Mouse (Mus musculus): ENCODE data around the gene Smdt1. TPM values are rescaled to one million over a fixed set of nuclear protein-coding genes. Genes with fewer than 3 reads are reported as not detected.

The Smdt1 gene
- 137 and 141 TPM in 2 replicates for total RNA-seq (2014; rRNA removed)
- 165 and 186 TPM in 2 replicates for polyA plus RNA-seq (2012; rRNA removed)

DNA sequence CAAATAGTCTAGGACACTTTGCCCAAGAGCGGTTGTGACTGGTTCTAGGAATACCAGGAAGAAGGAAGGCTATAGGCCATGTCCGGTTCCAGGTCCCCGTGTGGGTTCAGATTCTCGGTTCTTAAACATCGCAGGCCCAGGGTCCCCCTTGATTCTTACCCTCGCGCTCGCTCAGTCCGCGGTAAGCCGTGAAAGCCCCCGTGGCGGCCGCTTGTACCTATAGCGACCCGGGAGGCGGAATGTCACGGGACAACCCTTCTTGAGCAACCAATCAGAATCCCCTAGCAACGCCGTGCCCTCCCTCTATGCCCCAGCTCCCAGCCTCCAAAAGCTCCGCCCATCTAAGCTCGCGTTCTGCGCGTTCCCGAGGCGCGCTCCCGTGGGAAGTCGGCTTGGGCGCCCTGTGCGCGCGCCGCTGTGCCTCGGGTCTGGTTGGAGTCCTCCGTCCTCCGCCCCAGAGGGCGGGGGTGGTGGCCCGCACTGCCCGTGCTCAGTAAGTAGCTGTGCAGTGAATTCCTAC, at the start of gene Smdt1, which contains the start of the genes Naga and Pheta2:
Smdt1 (plus strand) TSS at position 367 of the 520 bp plus-strand sequence.
Naga (minus strand) TSS at position 333 of the 520 bp plus-strand sequence.
Pheta2 (plus strand) TSS at position 350 of the 520 bp plus-strand sequence.
- Histone ChIP-seq H3K36me3 (ENCODE audit: control insufficient read depth, insufficient read depth, low read length) (peaks cover 3% of the 10 kb centered on the region; the same call in 1 of the 2 replicates), H3K27me3 (ENCODE audit: control insufficient read depth, insufficient read depth, low read length) (no peaks in the 10 kb centered on the region), H3K79me2 (ENCODE audit: control insufficient read depth, insufficient read depth, low read length) (no peaks in the 10 kb centered on the region), H3K27ac (replicated peaks; ENCODE audit: insufficient read depth, low read depth, low read length) (peak within 1 kb of the TSS; percentile 30), H3K4me3 (ENCODE audit: insufficient read depth, low read depth, low read length) (peak within 1 kb of the TSS; percentile 63), H3K9ac (ENCODE audit: low read depth, low read length) (peak within 1 kb of the TSS; percentile 74), H3K4me1 (ENCODE audit: control insufficient read depth, insufficient read depth, low read length) (peaks cover 4% of the 10 kb centered on the region; the same call in 1 of the 2 replicates)
- TF ChIP-seq CTCF (IDR thresholded peaks at IDR 0.05; ENCODE audit: low read depth, low read length) (no peak), POLR2A (IDR thresholded peaks at IDR 0.05; ENCODE audit: extremely low read depth, insufficient read depth, low read length) (0 out of 2 replicates have a peak, but pooled peaks have one; percentile 37)
- DNase-seq (ENCODE audit: extremely low read depth, low read depth, low spot score): peak; percentile 90
- WGBS: under 1% methylated on average over 41 of the region's 41 CpGs

GRCm38 (mm10) chr15:82290252-82290651, 48.5 kb upstream of the Smdt1 start:
- no peaks in the 10 kb centered on the region for H3K27me3 ChIP-seq (ENCODE audit: control insufficient read depth, insufficient read depth, low read length)
- H3K27ac ChIP-seq (replicated peaks; ENCODE audit: insufficient read depth, low read depth, low read length): no peak overlapping the region
- H3K9ac ChIP-seq (ENCODE audit: low read depth, low read length): no peak overlapping the region
- no peaks in the 10 kb centered on the region for H3K4me1 ChIP-seq (ENCODE audit: control insufficient read depth, insufficient read depth, low read length)
- H3K79me2 ChIP-seq (ENCODE audit: control insufficient read depth, insufficient read depth, low read length): no peaks in the 10 kb centered on the region
- no peaks in the 10 kb centered on the region for H3K36me3 ChIP-seq (ENCODE audit: control insufficient read depth, insufficient read depth, low read length)
- TF ChIP-seq POLR2A (IDR thresholded peaks at IDR 0.05; ENCODE audit: extremely low read depth, insufficient read depth, low read length) (no peak), CTCF (IDR thresholded peaks at IDR 0.05; ENCODE audit: low read depth, low read length) (no peak)
- 48% methylated on average over 7 of the region's 7 CpGs for WGBS
- H3K4me3 ChIP-seq (ENCODE audit: insufficient read depth, low read depth, low read length): no peak overlapping the region
- no peak for DNase-seq (ENCODE audit: extremely low read depth, low read depth, low spot score)

DNA sequence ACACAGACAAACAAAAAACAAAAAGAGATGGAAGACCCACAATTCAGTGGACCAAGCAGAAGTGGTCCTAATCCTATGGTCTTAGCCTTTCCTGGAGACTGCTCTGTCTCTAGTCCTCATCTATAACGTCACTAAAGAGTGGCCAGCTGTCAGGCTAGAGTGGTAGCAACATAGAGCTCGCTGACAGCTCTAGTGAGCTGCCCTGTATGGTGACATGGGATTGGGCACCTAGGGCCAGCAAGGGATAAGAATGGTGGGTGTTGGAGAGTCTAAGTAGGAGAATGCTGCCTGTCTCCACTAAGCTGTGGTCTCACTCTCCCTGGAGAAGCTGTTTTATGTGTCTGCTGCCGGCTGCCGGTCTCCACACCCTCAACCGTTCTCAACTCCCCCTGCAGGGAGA, 45.9 kb upstream of the Smdt1 start:
- H3K4me3 ChIP-seq (ENCODE audit: insufficient read depth, low read depth, low read length): no peak overlapping the region
- no peak overlapping the region for H3K9ac ChIP-seq (ENCODE audit: low read depth, low read length)
- no peaks in the 10 kb centered on the region for H3K27me3 ChIP-seq (ENCODE audit: control insufficient read depth, insufficient read depth, low read length)
- DNase-seq (ENCODE audit: extremely low read depth, low read depth, low spot score): no peak
- 56% methylated on average over 5 of the region's 5 CpGs for WGBS
- H3K27ac ChIP-seq (replicated peaks; ENCODE audit: insufficient read depth, low read depth, low read length): no peak overlapping the region
- no peaks in the 10 kb centered on the region for H3K36me3 ChIP-seq (ENCODE audit: control insufficient read depth, insufficient read depth, low read length)
- no peak for TF ChIP-seq POLR2A (IDR thresholded peaks at IDR 0.05; ENCODE audit: extremely low read depth, insufficient read depth, low read length)
- no peak for TF ChIP-seq CTCF (IDR thresholded peaks at IDR 0.05; ENCODE audit: low read depth, low read length)
- no peaks in the 10 kb centered on the region for H3K4me1 ChIP-seq (ENCODE audit: control insufficient read depth, insufficient read depth, low read length)
- no peaks in the 10 kb centered on the region for H3K79me2 ChIP-seq (ENCODE audit: control insufficient read depth, insufficient read depth, low read length)

GRCm38 (mm10) chr15:82293271-82293711, 45.5 kb upstream of the Smdt1 start:
- no peaks in the 10 kb centered on the region for H3K4me1 ChIP-seq (ENCODE audit: control insufficient read depth, insufficient read depth, low read length)
- H3K9ac ChIP-seq (ENCODE audit: low read depth, low read length): no peak overlapping the region
- DNase-seq (ENCODE audit: extremely low read depth, low read depth, low spot score): no peak
- no peak for TF ChIP-seq POLR2A (IDR thresholded peaks at IDR 0.05; ENCODE audit: extremely low read depth, insufficient read depth, low read length)
- no peaks in the 10 kb centered on the region for H3K36me3 ChIP-seq (ENCODE audit: control insufficient read depth, insufficient read depth, low read length)
- H3K4me3 ChIP-seq (ENCODE audit: insufficient read depth, low read depth, low read length): no peak overlapping the region
- no peaks in the 10 kb centered on the region for H3K27me3 ChIP-seq (ENCODE audit: control insufficient read depth, insufficient read depth, low read length)
- H3K79me2 ChIP-seq (ENCODE audit: control insufficient read depth, insufficient read depth, low read length): no peaks in the 10 kb centered on the region
- H3K27ac ChIP-seq (replicated peaks; ENCODE audit: insufficient read depth, low read depth, low read length): no peak overlapping the region
- 43% methylated on average over 7 of the region's 7 CpGs for WGBS

- WGBS: 32% methylated on average over 8 of the region's 8 CpGs
- no peaks in the 10 kb centered on the region for H3K36me3 ChIP-seq (ENCODE audit: control insufficient read depth, insufficient read depth, low read length)
- H3K4me3 ChIP-seq (ENCODE audit: insufficient read depth, low read depth, low read length): no peak overlapping the region
- H3K27me3 ChIP-seq (ENCODE audit: control insufficient read depth, insufficient read depth, low read length): peaks cover 3% of the 10 kb centered on the region; the same call in 1 of the 2 replicates
- H3K27ac ChIP-seq (replicated peaks; ENCODE audit: insufficient read depth, low read depth, low read length): no peak overlapping the region
- TF ChIP-seq POLR2A (IDR thresholded peaks at IDR 0.05; ENCODE audit: extremely low read depth, insufficient read depth, low read length) (no peak), CTCF (IDR thresholded peaks at IDR 0.05; ENCODE audit: low read depth, low read length) (peak; percentile 24; the same call in 1 of the 2 replicates)
- no peak for DNase-seq (ENCODE audit: extremely low read depth, low read depth, low spot score)
- no peaks in the 10 kb centered on the region for H3K79me2 ChIP-seq (ENCODE audit: control insufficient read depth, insufficient read depth, low read length)
- H3K4me1 ChIP-seq (ENCODE audit: control insufficient read depth, insufficient read depth, low read length): no peaks in the 10 kb centered on the region
- H3K9ac ChIP-seq (ENCODE audit: low read depth, low read length): no peak overlapping the region
Measured at GRCm38 (mm10) chr15:82294059-82294458, 44.7 kb upstream of the Smdt1 start.

Data from liver, adult 2 months (tissue).